Mouse (Mus musculus) forebrain, embryonic 16.5 days (tissue): ENCODE results near the gene Atp2b4. TPM values are rescaled to one million over a fixed set of nuclear protein-coding genes. Genes with fewer than 3 reads are reported as not detected.

ENCODE experiments used
- ATAC-seq: fragments of 200-750 bp; cut with Nextera tagmentation; 2 replicates; pipeline ENCODE4 v1.8.0; 2017; ENCODE audit warnings: mild to moderate bottlenecking, moderate library complexity
- H3K27ac ChIP-seq: fragments of 300-500 bp; sonication (generic); 2 replicates; pipeline ENCODE4 v1.5.1; 2014; ENCODE audit warnings: low read length, control low read depth
- H3K27me3 ChIP-seq: fragments of 300-500 bp; sonication (generic); replicated peaks from 2 replicates; pipeline ENCODE4 v1.6.1; 2014; ENCODE audit warnings: low read length; ENCODE audit not compliant: control insufficient read depth, insufficient read depth
- H3K36me3 ChIP-seq: fragments of 300-500 bp; sonication (generic); 2 replicates; pipeline ENCODE4 v1.6.1; 2014; ENCODE audit not compliant: control insufficient read depth, insufficient read depth
- H3K4me1 ChIP-seq: fragments of 300-500 bp; sonication (generic); replicated peaks from 2 replicates; pipeline ENCODE4 v1.6.1; 2014; ENCODE audit warnings: low read length; ENCODE audit not compliant: control insufficient read depth, insufficient read depth
- H3K4me2 ChIP-seq: fragments of 300-500 bp; sonication (generic); 2 replicates; pipeline ENCODE4 v1.6.1; 2014; ENCODE audit warnings: mild to moderate bottlenecking, low read length, control low read depth
- H3K4me3 ChIP-seq: fragments of 300-500 bp; sonication (generic); replicated peaks from 2 replicates; pipeline ENCODE4 v1.5.1; 2014; ENCODE audit warnings: mild to moderate bottlenecking, low read length, control low read depth
- H3K9ac ChIP-seq: fragments of 300-500 bp; sonication (generic); replicated peaks from 2 replicates; pipeline ENCODE4 v1.6.1; 2014; ENCODE audit warnings: low read depth, low read length, control low read depth
- H3K9me3 ChIP-seq: fragments of 300-500 bp; sonication (generic); 2 replicates; pipeline ENCODE4 v1.6.1; 2016; ENCODE audit warnings: low read length; ENCODE audit not compliant: control insufficient read depth
- WGBS: fragments of 180-500 bp; shearing (Covaris S2); extraction: QIAGEN DNeasy Blood & Tissue Kit; methylation state at CpG from one replicate; pipeline ENCODE4 v1.1.7; 2014; 5-methylcytosine and 5-hydroxymethylcytosine counted together
- polyA plus RNA-seq: library from polyadenylated mRNA; unstranded; fragments of >200 nt; fragmentation: Nextera tagmentation; extraction: Ambion mirVana; gene quantifications from 2 replicates; pipeline ENCODE4 v1.2.1, GENCODE M21; 2015

Atp2b4 gene
- polyA plus RNA-seq, 1 experiment from 2014 or later, result 11.1 TPM

- Histone ChIP-seq H3K4me1 (peaks cover 10% of the 10 kb centered on the region), H3K9ac (no peak overlapping the region), H3K27ac (no peak overlapping the region), H3K4me3 (no peak overlapping the region), H3K36me3 (no peaks in the 10 kb centered on the region), H3K4me2 (no peak overlapping the region), H3K9me3 (no peaks in the 10 kb centered on the region), H3K27me3 (no peaks in the 10 kb centered on the region)
- ATAC-seq, result no peak
- 75% methylated on average over 4 of the region's 4 CpGs for WGBS
Measured at GRCm38 (mm10) chr1:133765376-133765775, 35.5 kb downstream of the Atp2b4 start.

- Histone ChIP-seq H3K27ac (no peak overlapping the region; the same call in 1 of the 2 replicates), H3K9ac (no peak overlapping the region), H3K9me3 (no peaks in the 10 kb centered on the region), H3K4me2 (no peak overlapping the region), H3K27me3 (no peaks in the 10 kb centered on the region), H3K4me1 (peaks cover 10% of the 10 kb centered on the region), H3K4me3 (no peak overlapping the region), H3K36me3 (no peaks in the 10 kb centered on the region)
- WGBS, result 26% methylated on average over 5 of the region's 5 CpGs
- peak; percentile 54; the same call in 1 of the 2 replicates for ATAC-seq
Measured at GRCm38 (mm10) chr1:133762946-133763422, 37.9 kb downstream of the Atp2b4 start.

GRCm38 (mm10) chr1:133761278-133761677, 39.6 kb downstream of the Atp2b4 start:
- WGBS, result 87% methylated on average over 5 of the region's 5 CpGs

GRCm38 (mm10) chr1:133754317-133754868, 46.4 kb downstream of the Atp2b4 start:
- Histone ChIP-seq H3K27ac (no peak overlapping the region), H3K9ac (no peak overlapping the region), H3K4me2 (no peak overlapping the region), H3K27me3 (no peaks in the 10 kb centered on the region), H3K9me3 (no peaks in the 10 kb centered on the region), H3K4me3 (no peak overlapping the region), H3K36me3 (no peaks in the 10 kb centered on the region), H3K4me1 (no peaks in the 10 kb centered on the region)
- ATAC-seq, result no peak
- WGBS, result 84% methylated on average over 4 of the region's 4 CpGs

More at GRCm38 (mm10) chr1:133761278-133761677, 39.6 kb downstream of the Atp2b4 start:
- no peak for ATAC-seq
- Histone ChIP-seq H3K4me2 (no peak overlapping the region), H3K9ac (no peak overlapping the region), H3K9me3 (no peaks in the 10 kb centered on the region), H3K4me3 (no peak overlapping the region), H3K36me3 (no peaks in the 10 kb centered on the region), H3K27me3 (no peaks in the 10 kb centered on the region), H3K27ac (no peak overlapping the region), H3K4me1 (peaks cover 10% of the 10 kb centered on the region)

- WGBS, result 83% methylated on average over 8 of the region's 8 CpGs
- H3K27me3 ChIP-seq, result no peaks in the 10 kb centered on the region
Measured at GRCm38 (mm10) chr1:133753325-133753724, 47.5 kb downstream of the Atp2b4 start.

GRCm38 (mm10) chr1:133751621-133752020, 49.2 kb downstream of the Atp2b4 start:
- Histone ChIP-seq H3K9me3 (no peaks in the 10 kb centered on the region), H3K27ac (no peak overlapping the region), H3K27me3 (no peaks in the 10 kb centered on the region), H3K9ac (no peak overlapping the region), H3K4me1 (no peaks in the 10 kb centered on the region), H3K4me2 (no peak overlapping the region), H3K4me3 (no peak overlapping the region), H3K36me3 (no peaks in the 10 kb centered on the region)
- WGBS, result 85% methylated on average over 3 of the region's 3 CpGs
- no peak for ATAC-seq

More at GRCm38 (mm10) chr1:133753325-133753724, 47.5 kb downstream of the Atp2b4 start:
- no peak for ATAC-seq
- no peak overlapping the region for H3K4me3 ChIP-seq
- no peak overlapping the region for H3K4me2 ChIP-seq
- no peaks in the 10 kb centered on the region for H3K9me3 ChIP-seq
- no peak overlapping the region for H3K9ac ChIP-seq
- H3K36me3 ChIP-seq, result no peaks in the 10 kb centered on the region
- no peaks in the 10 kb centered on the region for H3K4me1 ChIP-seq
- no peak overlapping the region for H3K27ac ChIP-seq

- no peak overlapping the region for H3K4me2 ChIP-seq
- no peaks in the 10 kb centered on the region for H3K27me3 ChIP-seq
- no peak overlapping the region for H3K27ac ChIP-seq
- ATAC-seq, result no peak
- H3K4me1 ChIP-seq, result peaks cover 3% of the 10 kb centered on the region
- H3K4me3 ChIP-seq, result no peak overlapping the region
- WGBS, result 83% methylated on average over 4 of the region's 4 CpGs
- no peaks in the 10 kb centered on the region for H3K9me3 ChIP-seq
- no peaks in the 10 kb centered on the region for H3K36me3 ChIP-seq
- no peak overlapping the region for H3K9ac ChIP-seq
Measured at GRCm38 (mm10) chr1:133749954-133750353, 50.9 kb downstream of the Atp2b4 start.

GRCm38 (mm10) chr1:133745078-133745495, 55.8 kb downstream of the Atp2b4 start:
- Histone ChIP-seq H3K4me2 (no peak overlapping the region), H3K27me3 (no peaks in the 10 kb centered on the region), H3K4me1 (peaks cover 18% of the 10 kb centered on the region), H3K9me3 (no peaks in the 10 kb centered on the region), H3K36me3 (no peaks in the 10 kb centered on the region), H3K4me3 (no peak overlapping the region), H3K27ac (no peak overlapping the region), H3K9ac (0 out of 2 replicates have a peak overlapping the region, but pooled peaks have one; percentile 4)
- ATAC-seq, result peak; percentile 18; the same call in 1 of the 2 replicates
- WGBS, result 55% methylated on average over 9 of the region's 9 CpGs

- H3K9me3 ChIP-seq, result no peaks in the 10 kb centered on the region
- H3K27ac ChIP-seq, result no peak overlapping the region
- peaks cover 18% of the 10 kb centered on the region for H3K4me1 ChIP-seq
- H3K4me2 ChIP-seq, result no peak overlapping the region
- ATAC-seq, result peak; percentile 52; the same call in 1 of the 2 replicates
- H3K4me3 ChIP-seq, result no peak overlapping the region
- H3K27me3 ChIP-seq, result no peaks in the 10 kb centered on the region
- WGBS, result 39% methylated on average over 4 of the region's 4 CpGs
- no peaks in the 10 kb centered on the region for H3K36me3 ChIP-seq
- no peak overlapping the region for H3K9ac ChIP-seq
Measured at GRCm38 (mm10) chr1:133744609-133745008, 56.2 kb downstream of the Atp2b4 start.
